ENCODE assay signal across 8 mouse cellular contexts in the genomic region with DNA sequence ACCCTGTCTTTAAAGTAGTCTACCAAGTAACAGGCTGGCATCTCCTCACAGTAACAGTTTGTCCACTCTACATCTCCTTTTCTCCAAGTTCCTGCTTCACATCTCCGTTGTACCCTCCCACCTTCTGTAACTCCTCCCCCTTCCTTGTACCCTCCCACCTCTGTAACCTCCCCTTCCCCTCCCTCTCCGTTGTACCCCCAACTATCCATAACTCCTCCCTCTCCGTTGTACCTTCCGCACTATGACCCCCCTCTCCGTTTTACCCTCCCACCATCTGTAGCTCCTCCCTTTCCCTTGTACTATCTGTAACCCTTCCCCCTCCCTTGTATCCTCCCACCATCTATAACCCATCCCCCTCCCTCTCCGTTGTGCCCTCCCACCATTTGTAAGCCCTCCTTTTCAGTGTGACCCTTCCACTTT.
A peak's percentile ranks its signal among the peaks of the same experiment; 100 is the strongest.
DNase-seq lines count a peak whose midpoint lies in the region; ATAC-seq lines count a peak whose summit lies in the region.

No protein-coding gene starts in this region.

- H3K4me3 ChIP-seq in liver, embryonic 16.5 days (ENCODE audit: low read depth, low read length) = peak overlapping the region; percentile 94

- H3K27ac ChIP-seq in liver, embryonic 16.5 days (ENCODE audit: low read length) = no peak overlapping the region

- no peaks in the 10 kb centered on the region for H3K9me3 ChIP-seq in liver, embryonic 16.5 days (replicated peaks; ENCODE audit: control insufficient read depth, low read length)

- peaks cover 15% of the 10 kb centered on the region for H3K4me1 ChIP-seq in liver, embryonic 16.5 days (ENCODE audit: control insufficient read depth, low read depth, low read length)

- H3K27me3 ChIP-seq in liver, embryonic 16.5 days (ENCODE audit: control insufficient read depth, insufficient read depth, low read depth, low read length) = no peaks in the 10 kb centered on the region

- H3K4me2 ChIP-seq in liver, embryonic 16.5 days (ENCODE audit: low read depth, low read length) = peak overlapping the region; percentile 89

- peaks cover 4% of the 10 kb centered on the region; the same call in 1 of the 2 replicates for H3K36me3 ChIP-seq in liver, embryonic 16.5 days (ENCODE audit: control insufficient read depth, insufficient read depth)

- 4% methylated on average over 6 of the region's 6 CpGs for WGBS in liver, embryonic 16.5 days (ENCODE audit: insufficient replicate concordance)

- peak; percentile 12 for DNase-seq in adrenal gland, postnatal 14 days
- DNase-seq in adrenal gland, adult 2 months = no peak
- DNase-seq in B cell, adult 2 months = peak; percentile 19 to 32
- DNase-seq in right cerebral cortex, adult 2 months (ENCODE audit: low spot score in 2 of 2) = no peak
- no peak for DNase-seq in frontal cortex, adult 2 months (ENCODE audit: extremely low spot score in 1 of 2, low spot score in 1 of 2)
- DNase-seq in T-cell, adult 2 months (ENCODE audit: low spot score) = no peak

- no peak overlapping the region; the same call in 1 of the 2 replicates for H3K9ac ChIP-seq in liver, embryonic 16.5 days (ENCODE audit: low read depth, low read length)

- ATAC-seq in granulocyte monocyte progenitor cell, adult 5-6 weeks (replicated peaks; ENCODE audit: poor library complexity, severe bottlenecking) = peak; percentile 77
- ATAC-seq in liver, embryonic 16.5 days (ENCODE audit: low read depth) = peak; percentile 14; the same call in 1 of the 2 replicates

Comparison
In these comparisons a context has a peak if more than half of its experiments do, and no peak if none do; other contexts are left out.
1. DNase-seq: peak in adrenal gland, postnatal 14 days (single experiment) and B cell, adult 2 months (2 of 2); none in adrenal gland, adult 2 months (single experiment), right cerebral cortex, adult 2 months (0 of 2), frontal cortex, adult 2 months (0 of 2) and T-cell, adult 2 months (single experiment).